Mouse (Mus musculus): ENCODE results near the gene Ogfod3.

GRCm38 (mm10) chr11:121160636-121161346 is 43.7 kb downstream of the Ogfod3 start:
- TF ChIP-seq POLR2A (IDR thresholded peaks at IDR 0.05; ENCODE audit: borderline replicate concordance, extremely low read depth, insufficient read depth, insufficient read length, poor library complexity, severe bottlenecking) (no peak), CTCF (IDR thresholded peaks at IDR 0.05; ENCODE audit: borderline replicate concordance, extremely low read depth, insufficient read depth, insufficient read length) (no peak)
